Mouse (Mus musculus) retina, embryonic 14.5 days (tissue): ENCODE data around the gene Nrg3.
"Not testable (repeated sequence)": the region's sequence is repeated elsewhere in the genome, so short reads cannot be mapped to it uniquely, and the experiment has no call there.

Experiments
- DNase-seq: peaks from one replicate; pipeline ENCODE4 v3.0.0-alpha.2; 2015; ENCODE audit warnings: low spot score

Gene Nrg3

DNA sequence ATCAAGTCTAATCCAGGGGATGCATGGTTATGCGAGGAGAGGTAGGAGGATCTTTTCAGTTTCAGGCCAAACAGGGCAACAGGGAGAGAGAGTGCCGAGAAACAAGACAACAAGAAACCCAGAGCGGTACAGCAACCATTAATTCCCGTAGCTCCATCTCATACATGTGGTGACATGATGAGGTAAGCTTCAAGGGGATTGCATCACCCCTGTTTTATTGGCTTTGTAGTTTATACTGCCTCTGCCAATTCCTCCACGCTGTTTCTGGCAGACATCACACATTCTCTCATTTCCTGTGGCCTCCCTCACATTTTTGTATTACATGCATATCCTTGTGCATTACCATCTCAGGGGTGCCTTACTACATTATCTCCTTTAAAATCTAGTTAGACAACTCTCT is 280.9 kb downstream of the Nrg3 start:
- no peak for DNase-seq

DNA sequence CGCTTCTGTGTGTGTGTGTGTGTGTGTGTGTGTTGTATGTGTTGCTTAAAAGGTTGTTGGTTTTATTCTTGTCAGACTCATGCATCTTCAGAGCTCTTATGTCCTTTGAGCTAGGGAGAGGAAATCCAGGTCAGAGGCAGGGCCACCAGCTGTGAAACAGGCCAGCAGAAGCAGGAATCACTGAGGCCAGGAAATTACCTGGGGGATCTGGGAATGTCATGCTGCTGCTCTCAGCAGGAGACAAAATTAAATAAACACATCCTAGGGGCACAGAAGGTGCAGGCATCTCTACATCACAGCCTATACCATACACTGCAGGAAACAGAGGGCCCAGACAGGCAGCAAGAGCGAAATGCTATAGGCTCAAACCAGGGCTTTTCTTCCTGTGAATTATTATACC is 299.2 kb downstream of the Nrg3 start:
- no peak for DNase-seq

DNA sequence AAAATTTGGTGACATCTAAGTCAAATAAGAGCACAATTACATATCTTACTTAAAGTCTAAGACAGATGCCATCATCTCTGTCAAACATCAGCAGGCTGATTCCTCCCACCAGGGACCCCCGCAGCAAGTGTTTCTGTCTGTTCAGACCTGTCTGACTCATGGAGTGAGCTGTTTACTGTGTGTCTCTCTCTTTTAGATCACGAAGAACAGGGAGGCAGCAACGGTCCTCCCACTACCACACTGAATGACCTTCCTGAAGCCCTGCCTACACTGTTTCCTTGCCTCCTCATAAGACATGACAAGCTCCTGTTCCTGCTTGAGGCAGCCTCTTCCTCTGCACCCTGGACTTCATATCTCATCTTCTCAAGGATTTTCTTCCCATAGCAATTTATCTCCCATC is 312.7 kb downstream of the Nrg3 start:
- DNase-seq, result no peak

DNA sequence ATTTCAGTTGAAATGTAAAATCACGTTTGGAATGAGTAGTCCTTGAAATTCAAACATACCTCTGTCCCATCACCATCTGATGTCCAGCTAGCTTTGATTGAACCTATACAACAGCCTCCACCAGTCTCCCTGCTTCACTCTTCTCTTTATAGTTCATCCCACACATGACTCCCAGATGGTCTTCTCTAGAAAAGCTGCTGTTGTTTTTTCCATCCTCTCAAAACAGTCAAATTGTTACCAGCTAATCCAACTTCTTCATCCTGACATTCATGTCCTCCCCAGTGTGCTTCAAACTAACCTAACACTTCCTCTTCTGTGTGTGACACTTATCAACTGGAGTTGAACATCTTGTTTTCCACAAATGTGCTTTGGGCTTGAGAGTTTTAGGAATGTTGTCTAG is 317.4 kb downstream of the Nrg3 start:
- DNase-seq, result no peak

DNA sequence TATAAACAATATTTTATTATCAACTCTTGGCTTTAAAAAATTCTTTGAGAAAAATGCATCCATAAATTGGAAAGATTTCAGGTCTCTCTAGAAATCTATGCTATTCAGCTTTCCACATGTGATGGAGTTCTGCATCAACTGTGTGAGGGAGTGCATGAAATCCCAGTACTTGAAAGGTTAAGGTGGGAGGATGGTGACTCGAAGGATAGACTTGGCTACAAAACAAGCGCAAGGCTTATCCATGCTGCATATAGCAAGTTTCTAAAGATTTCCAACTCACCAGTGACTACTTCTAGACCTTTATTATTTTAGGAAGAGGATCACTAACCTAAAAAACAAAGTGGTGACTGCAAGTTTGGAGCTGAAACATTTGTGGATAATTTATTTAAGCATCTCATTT is 343.1 kb downstream of the Nrg3 start:
- no peak for DNase-seq

DNA sequence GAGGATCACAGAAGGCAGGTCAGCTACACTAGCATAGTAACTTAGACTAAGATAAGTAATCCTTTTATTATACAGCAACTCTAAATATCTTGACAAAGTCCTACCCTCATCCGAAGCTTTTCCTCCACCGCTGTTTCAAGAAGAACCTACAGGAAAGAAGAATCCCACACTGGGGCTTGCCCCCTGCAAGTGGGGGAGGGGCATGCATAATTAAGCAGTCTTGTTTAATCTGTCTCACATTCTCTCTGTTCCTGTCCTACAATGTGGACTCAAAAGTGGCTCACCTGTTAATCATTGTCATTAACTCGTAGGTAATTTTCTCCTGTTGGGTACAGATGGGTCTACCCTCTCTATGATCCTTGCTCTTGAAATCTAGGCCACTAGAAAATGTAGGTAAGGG is 354.9 kb downstream of the Nrg3 start:
- no peak for DNase-seq

DNA sequence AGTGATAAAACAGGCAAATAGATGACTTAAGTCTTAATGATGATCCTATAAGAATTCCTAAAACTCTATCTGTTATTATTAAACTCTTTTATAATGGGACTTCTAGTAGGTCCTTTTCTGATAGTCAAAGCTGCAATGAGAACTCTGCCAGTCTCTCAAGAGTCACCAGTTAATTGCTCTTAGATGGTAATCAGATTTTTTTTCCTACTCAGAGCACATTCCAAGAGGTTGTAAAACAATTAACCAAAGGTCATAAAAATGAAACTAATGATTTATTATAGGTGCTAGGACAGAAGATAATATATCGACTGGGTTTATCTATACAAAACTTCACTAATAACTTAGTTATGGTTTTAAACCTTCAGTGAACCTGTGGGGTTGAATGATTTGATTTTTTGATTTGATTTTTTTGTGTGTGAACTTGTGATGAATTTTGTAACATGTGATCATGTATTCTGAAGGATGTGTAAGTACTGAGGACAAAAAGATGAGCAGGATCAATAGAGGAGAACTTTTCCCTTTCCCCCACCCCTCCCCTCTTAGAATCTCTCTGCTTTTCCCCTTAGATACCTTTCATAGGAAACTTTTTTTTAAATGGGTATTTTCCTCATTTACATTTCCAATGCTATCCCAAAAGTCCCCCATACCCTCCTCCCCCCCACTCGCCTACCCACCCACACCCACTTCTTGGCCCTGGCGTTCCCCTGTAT is 356.2 kb downstream of the Nrg3 start:
- DNase-seq, result not testable (repeated sequence)

DNA sequence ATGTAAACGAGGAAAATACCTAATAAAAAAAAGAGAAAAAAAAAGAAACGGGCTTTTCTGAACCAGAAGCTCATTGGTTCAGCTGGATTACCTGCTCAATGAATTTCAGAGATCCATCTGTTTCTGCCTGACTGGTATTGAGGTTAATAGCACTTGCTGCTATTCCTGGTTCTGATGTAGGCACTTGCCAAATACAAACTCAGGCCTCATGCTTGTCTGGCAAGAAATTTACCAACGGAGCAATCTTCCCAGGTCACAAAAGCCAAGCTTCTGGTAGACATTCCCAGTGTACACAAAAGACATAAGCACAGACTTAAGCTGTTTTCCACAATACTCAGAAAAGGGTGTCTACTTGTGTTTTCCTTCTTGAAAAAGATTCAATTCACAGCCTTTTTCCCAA is 363.3 kb downstream of the Nrg3 start:
- DNase-seq, result no peak

DNA sequence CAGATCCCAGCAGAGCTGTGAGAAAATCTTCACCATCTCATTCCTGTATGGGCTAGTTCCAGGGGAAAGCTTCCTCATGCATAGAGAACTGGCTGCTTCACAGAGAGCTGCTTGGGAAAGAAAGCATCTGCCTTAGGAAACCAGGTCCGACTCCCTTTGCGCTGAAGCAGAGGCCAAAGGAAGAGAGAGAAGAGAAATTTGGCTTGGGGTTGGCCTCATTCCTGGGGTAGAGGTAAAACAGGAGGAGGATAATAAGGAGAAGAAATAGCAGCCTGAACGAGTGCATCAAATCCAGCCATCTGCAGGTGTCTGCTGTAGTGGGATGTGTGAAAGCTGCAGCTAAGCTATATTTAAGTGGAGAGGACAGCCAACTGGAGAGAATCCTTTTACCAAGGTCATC is 366.1 kb downstream of the Nrg3 start:
- no peak for DNase-seq

DNA sequence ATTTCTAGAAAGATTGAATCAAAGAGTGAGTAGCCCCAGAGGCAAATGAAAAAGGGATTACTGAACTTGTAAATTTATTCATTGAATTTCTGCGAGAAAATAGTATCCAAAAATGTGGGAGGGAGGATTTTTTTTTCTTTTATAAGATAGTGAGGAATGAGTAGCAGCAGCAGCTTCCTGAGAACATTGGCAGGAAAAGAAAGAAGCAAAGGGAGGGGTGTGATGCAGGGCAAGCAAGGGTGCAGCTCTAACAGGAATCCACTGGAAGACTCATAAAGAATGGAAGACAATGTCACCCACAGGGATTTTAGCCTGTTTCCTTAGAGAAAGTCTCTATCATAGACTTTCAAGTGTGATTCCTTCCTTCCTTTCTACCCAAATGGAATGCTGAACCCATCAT is 377.7 kb downstream of the Nrg3 start:
- no peak for DNase-seq

DNA sequence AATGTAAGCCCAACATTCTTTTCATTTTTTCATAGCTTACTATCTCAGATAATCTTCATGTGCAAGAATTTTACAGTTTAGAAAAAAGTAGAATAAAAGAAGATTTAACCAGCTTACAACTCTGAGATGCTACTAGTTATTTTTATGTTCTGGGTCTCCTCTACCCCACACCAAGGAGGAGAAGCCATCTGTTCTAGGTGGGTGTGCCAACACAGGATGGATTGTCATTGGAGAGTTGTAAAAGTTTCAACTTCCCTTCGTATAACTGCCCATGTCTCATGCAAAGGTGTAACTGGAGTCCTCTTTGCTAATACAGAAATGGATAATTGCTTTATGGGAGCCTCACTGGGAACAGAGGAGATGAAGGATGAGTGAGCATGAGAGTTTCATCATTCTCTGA is 393.4 kb downstream of the Nrg3 start:
- no peak for DNase-seq

DNA sequence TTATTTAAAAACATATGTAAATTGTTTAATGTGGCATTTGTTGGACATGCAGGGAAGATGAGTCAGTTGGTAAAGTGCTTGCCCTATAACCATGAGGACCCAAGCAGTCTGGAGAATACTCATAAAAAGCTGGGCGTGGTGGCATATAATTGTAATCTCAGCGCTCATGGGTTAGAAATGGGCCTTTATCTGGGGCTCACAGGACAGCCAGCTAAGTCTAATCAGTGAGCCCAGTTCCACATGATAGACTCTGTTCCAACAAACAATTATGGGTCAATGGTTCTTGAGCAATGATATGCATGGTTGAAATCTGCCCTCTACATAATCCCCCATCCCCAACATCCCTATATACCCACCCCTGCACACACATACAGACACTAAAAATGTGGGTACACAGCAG is 421.3 kb downstream of the Nrg3 start:
- DNase-seq, result no peak

DNA sequence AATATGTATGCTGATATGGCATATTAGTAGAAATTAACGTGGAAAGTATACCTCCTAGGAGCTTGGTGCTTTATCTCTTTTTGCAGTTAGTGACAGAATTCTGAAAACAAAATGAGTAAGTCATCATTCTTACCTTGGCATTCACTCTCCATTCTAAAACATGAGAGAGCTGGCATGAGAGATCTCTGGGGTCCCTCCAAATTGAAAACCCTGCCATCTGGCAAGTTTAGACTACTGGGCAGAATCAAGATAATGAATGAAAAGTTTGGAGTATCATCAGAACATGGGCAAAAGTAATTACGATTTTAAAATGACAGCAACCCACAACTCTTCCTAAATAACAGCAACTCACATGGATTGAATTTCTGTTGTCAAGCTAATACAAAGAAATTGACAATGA is 423.9 kb downstream of the Nrg3 start:
- DNase-seq, result no peak

DNA sequence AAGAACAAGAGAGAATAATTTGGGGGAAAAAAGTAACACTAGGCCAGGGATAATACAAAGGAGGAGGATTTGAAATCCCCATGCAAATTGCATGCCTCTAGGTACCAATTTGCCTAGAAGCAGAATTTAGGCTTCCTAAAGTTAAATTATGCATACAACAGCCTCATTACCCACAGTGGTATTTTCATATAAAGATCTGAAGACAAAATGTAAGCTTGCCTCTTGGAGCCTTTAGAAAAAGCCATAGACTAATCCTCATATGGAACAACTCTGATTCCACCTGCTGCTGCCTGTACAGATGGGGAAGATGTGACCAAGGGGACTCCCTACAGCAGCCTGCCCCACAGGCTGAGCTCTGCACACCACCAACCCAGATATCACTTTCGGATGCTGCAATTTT is 428.6 kb downstream of the Nrg3 start:
- DNase-seq, result no peak

DNA sequence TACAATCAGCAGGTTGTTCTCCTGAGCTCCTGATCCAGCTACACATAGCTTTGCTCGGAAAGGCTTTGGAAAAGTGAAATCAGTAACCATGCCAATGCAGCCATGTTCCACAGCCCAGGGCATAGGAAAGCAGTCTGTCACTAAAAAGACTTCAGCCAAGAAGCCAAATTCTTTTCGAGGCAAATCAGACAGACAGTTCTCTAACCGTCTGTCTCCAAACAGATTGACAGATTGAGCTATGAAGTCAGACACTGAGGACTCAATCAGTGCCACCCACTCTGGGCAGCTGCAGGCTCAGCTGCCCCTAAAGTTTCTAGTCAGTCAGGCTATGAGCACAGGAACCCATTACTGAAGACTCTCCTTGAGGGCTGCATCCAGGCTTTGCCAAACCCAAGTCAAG is 429.1 kb downstream of the Nrg3 start:
- no peak for DNase-seq

DNA sequence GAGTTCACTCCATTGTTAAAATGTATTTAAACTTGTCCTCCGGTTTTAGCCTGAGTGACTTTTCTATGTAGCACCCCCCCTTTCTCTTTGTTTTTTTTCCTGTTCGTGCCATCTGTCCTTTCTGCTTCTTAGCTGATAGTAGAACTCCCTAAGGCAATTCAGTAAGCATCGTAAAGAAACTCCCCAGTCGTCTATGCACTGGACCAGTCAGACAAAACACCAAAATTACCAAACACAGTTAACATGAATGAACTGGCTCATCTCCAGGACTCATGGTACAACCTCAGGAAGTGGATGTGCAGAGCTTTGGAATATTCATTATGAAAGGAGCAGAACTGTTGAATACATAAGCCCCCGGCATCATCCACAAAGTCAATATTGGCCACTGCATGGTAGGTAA is 429.5 kb downstream of the Nrg3 start:
- no peak for DNase-seq

DNA sequence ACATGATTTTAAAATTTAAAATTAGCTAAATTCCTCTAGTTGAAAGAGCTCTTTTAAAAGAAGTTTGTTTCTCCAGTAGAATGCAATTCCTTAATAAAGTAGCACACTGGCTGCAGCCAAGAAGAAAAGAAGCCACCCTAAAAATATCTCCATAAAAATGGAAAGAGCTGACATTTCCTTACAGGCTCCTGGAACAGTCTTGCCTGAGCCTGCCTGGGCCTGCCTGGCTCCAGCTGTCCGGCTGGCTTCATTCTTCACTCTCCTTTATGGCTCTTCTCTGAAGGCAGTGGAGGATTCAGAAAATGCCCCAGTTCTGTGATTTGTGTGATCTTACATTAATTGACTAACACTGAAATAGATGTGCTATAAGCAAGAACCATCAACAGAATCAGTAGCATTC is 433.8 kb downstream of the Nrg3 start:
- no peak for DNase-seq

DNA sequence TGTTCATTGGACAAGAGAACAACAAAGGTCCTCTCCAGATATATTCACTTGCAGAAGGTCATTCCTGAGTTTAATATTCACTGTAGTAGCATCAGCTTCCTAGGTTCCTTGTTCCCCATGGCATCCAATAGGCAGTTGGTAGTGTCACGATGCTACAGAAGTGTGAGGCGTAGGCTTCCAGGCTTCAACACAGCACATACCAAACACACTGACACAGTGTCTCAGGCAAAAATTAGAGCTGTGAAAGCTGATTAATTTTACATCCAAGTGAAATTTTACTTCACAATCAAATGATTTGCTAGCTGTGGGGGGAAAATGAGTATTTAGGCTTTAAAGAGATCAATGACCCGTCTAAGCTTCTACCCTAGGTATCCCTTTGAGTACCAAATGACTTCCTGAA is 438.4 kb downstream of the Nrg3 start:
- no peak for DNase-seq

DNA sequence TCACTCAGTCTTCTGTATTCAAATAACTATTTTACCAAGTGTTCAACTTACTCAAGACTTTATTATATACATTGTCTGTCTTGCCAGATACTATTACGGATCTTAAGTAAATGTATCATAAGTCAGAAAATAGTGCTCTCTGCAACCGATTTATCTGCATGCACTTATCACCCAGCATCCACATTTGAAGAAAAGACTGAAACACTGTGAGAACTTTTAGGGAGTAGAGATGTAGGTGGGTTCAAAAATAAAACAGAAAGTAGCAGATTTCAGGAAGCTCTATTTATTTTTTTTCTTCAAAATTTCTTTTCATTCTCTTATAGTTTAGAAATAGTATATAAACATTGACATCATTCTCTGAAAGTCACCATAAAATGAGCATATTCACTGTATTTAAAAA is 449.8 kb downstream of the Nrg3 start:
- no peak for DNase-seq

DNA sequence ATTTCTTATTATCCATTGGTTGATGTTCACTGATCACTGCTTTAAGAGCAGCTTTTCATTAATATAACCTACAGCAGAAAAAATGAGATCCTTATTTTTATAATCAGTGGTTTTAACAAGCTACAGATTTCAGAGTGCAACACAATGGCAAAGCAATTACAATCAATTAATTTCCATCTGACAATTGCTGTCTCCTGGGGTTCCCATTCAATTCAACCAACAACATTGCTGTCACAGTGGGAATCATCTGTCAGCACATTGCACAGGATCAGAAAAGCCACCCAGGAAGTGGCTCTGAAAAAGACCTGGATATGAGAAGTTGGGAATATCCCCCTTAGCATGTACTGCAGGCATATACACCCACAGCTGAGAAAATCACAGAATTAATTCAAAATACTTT is 458.8 kb downstream of the Nrg3 start:
- peak; percentile 78 for DNase-seq

DNA sequence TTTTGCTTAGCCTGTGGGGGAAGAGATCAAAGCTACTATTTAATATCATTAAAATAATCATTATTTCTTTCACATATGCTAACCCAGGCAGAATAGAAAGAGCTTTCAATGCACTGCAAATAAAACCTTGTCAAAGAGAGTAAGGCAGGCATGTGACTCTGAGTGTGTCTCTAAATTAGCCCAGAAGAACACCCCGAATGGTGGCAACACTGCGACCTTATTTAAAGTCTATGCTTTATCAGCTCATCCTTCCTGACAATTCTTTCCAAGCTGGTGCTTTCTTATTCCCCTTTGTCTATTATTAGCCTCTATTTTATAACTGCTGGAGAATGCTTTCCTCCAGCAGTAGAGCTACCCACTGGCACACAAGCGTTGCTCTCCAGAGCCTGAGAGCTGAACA is 475.0 kb downstream of the Nrg3 start:
- no peak for DNase-seq

DNA sequence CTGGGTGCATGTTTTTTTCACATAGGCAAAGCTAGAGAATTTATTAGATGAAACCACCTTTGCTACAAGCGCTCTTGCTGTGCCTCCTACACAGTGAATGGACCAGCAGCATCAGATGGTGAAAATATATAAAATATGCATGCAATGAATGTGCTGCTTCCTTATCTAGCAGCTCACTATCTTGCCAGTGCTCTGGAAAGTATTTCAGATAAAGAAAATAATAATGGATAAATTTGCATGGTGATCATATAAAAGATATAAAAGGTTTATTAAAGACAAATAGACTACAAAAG is 480.4 kb downstream of the Nrg3 start:
- no peak for DNase-seq

DNA sequence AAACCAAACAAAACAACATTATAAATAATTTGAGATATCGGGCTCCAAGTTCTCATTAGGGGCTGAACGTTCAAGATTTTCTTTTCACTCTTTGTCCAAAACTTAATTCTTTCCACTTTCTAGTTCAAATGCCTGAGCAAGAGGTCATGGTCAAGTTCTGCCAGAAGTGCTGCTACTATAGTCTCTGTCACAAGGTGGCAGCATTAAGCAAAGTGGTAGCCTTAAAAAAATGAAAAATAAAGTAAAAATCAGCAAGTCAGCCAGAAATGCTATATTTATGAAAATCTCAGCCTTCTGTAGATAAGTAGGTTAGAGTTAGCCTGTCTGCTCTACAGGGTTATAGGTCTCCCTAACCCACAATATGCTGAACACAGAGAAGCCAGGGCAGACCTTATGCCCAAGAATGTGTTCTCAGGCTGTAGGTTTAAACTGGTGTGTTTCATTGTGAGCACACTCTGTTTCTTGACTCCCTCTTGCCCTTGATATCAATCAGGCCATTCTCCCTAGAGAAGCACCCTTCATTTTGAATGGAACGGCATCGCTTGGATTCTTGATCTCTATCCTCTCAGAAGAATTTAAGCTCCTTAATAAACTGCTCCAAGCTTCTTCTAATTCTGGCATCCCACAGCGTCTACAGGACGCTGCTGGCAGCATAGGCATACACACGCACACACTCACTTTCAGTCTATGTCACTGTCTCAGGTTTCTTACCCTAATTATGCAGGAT is 480.9 kb downstream of the Nrg3 start:
- DNase-seq, result peak; percentile 66

DNA sequence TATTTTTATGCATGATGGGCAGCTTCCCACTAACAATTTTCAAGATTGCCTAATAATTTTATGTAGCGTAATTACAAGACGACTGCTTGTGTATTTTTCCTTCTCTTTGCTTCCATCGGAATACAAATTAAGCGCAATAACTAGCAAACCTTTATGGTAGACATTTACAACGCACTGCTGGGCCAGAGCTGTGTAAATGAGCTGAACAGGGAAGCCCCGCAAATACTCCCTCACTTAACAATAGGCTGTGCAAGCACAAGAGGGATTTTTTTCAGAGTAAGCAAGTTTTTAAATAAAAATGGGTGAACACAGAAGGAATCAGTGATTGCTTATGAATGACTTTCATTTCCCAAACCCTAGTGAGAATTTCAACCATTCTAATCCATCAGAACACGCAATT is 513.5 kb downstream of the Nrg3 start:
- DNase-seq, result no peak
